Mouse (Mus musculus): Measurements from ENCODE around the gene Osgep. TPM values are rescaled to one million over a fixed set of nuclear protein-coding genes. Genes with fewer than 3 reads are reported as not detected.
"Not testable (repeated sequence)": the region's sequence is repeated elsewhere in the genome, so short reads cannot be mapped to it uniquely, and the experiment has no call there.

Gene Osgep
- total RNA-seq, 1 experiment, result 19.1 TPM

GRCm38 (mm10) chr14:50908126-50908525 lies 16.6 kb downstream of the Osgep start:
- in situ Hi-C loops (cut with MboI; ENCODE audit: low sequenced_read_pairs in 2 of 2, unreplicated experiment in 2 of 2), result no loop called here
- no peak overlapping the region for H3K27ac ChIP-seq (ENCODE audit: insufficient read depth, low read depth, low read length, poor library complexity, severe bottlenecking)
- TF ChIP-seq ZC3H11A (IDR thresholded peaks at IDR 0.05; ENCODE audit: borderline replicate concordance, low read depth, low read length), result no peak
- no peak for TF ChIP-seq CHD2 (IDR thresholded peaks at IDR 0.05; ENCODE audit: low read depth, low read length)
- H3K4me3 ChIP-seq (ENCODE audit: insufficient read depth in 1 of 2, low read depth in 1 of 2, low read length in 2 of 2, poor library complexity in 1 of 2, severe bottlenecking in 1 of 2), result no peak overlapping the region
- DNase-seq (ENCODE audit: low read depth, low spot score), result no peak
- H3K36me3 ChIP-seq (ENCODE audit: control insufficient read depth, insufficient read depth, low read length, poor library complexity, severe bottlenecking), result no peaks in the 10 kb centered on the region; the same call in 1 of the 2 replicates
- no peak overlapping the region for H3K9ac ChIP-seq (ENCODE audit: insufficient read depth, low read depth, low read length, poor library complexity, severe bottlenecking)
- peaks cover 2 to 5% of the 10 kb centered on the region in 2 experiments; a peak in 2 of 4 replicates for H3K4me1 ChIP-seq (ENCODE audit: control insufficient read depth in 2 of 2, insufficient read depth in 2 of 2, low read length in 2 of 2, poor library complexity in 1 of 2)
- H3K9me3 ChIP-seq (ENCODE audit: control insufficient read depth, insufficient read depth, low read depth, low read length), result no peaks in the 10 kb centered on the region

DNA sequence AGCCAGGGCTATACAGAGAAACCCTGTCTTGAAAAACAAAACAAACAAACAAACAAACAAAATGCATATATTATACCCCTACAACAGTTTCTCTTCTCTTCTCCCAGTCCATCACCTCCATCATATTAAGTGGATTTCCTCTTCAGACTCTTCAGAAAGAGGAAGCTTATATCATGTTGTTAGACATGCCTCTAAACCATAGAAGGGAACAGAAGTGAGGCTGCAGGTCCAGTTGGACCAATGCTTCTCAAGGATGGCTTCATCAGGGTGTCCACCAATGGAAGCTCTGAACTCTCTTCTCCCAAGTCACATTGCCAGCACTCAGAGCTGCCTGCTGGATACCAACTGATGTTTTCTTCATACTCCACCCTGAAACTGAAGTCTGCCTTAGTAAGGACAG lies 19.4 kb downstream of the Osgep start:
- in situ Hi-C loops (cut with MboI; ENCODE audit: low sequenced_read_pairs in 2 of 2, unreplicated experiment in 2 of 2); H3K4me3 ChIP-seq (ENCODE audit: insufficient read depth in 1 of 2, low read depth in 1 of 2, low read length in 2 of 2, poor library complexity in 1 of 2, severe bottlenecking in 1 of 2): not testable (repeated sequence)

DNA sequence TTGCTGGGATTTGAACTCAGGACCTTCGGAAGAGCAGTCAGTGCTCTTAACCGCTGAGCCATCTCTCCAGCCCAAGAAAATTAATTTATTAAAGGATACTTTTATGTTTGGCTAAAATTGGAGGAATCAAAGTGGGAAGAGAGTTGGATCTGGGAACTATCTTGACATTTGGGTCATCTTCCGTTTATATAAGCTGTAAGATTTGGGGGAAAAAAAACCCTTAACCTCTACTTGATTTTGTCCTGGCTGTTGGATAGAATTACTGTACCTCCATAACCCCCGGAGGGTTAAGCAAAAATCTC lies 19.9 kb downstream of the Osgep start:
- no peak overlapping the region for H3K4me3 ChIP-seq (ENCODE audit: insufficient read depth in 1 of 2, low read depth in 1 of 2, low read length in 2 of 2, poor library complexity in 1 of 2, severe bottlenecking in 1 of 2)
- H3K9me3 ChIP-seq (ENCODE audit: control insufficient read depth, insufficient read depth, low read depth, low read length), result no peaks in the 10 kb centered on the region
- in situ Hi-C loops (cut with MboI; ENCODE audit: low sequenced_read_pairs in 2 of 2, unreplicated experiment in 2 of 2), result no loop called here
- H3K27ac ChIP-seq (ENCODE audit: insufficient read depth, low read depth, low read length, poor library complexity, severe bottlenecking), result no peak overlapping the region
- no peak for DNase-seq (ENCODE audit: low read depth, low spot score)
- no peaks in the 10 kb centered on the region; the same call in 1 of the 2 replicates for H3K36me3 ChIP-seq (ENCODE audit: control insufficient read depth, insufficient read depth, low read length, poor library complexity, severe bottlenecking)
- TF ChIP-seq ZNF384 (IDR thresholded peaks at IDR 0.05; ENCODE audit: low read depth, low read length), result no peak
- TF ChIP-seq HCFC1 (IDR thresholded peaks at IDR 0.05; ENCODE audit: borderline replicate concordance, insufficient read depth, low read length), result no peak
- no peak for TF ChIP-seq CHD2 (IDR thresholded peaks at IDR 0.05; ENCODE audit: low read depth, low read length)
- no peak for TF ChIP-seq MAFK (IDR thresholded peaks at IDR 0.05; ENCODE audit: insufficient read depth, low read depth, low read length)
- TF ChIP-seq ZC3H11A (IDR thresholded peaks at IDR 0.05; ENCODE audit: borderline replicate concordance, low read depth, low read length), result no peak
- H3K9ac ChIP-seq (ENCODE audit: insufficient read depth, low read depth, low read length, poor library complexity, severe bottlenecking), result no peak overlapping the region
- H3K4me1 ChIP-seq (ENCODE audit: control insufficient read depth in 2 of 2, insufficient read depth in 2 of 2, low read length in 2 of 2, poor library complexity in 1 of 2), result no peaks in the 10 kb centered on the region

More for the DNA sequence above, 19.4 kb downstream of the Osgep start:
- H3K9me3 ChIP-seq (ENCODE audit: control insufficient read depth, insufficient read depth, low read depth, low read length); H3K27ac ChIP-seq (ENCODE audit: insufficient read depth, low read depth, low read length, poor library complexity, severe bottlenecking); H3K36me3 ChIP-seq (ENCODE audit: control insufficient read depth, insufficient read depth, low read length, poor library complexity, severe bottlenecking); H3K9ac ChIP-seq (ENCODE audit: insufficient read depth, low read depth, low read length, poor library complexity, severe bottlenecking); H3K4me1 ChIP-seq (ENCODE audit: control insufficient read depth in 2 of 2, insufficient read depth in 2 of 2, low read length in 2 of 2, poor library complexity in 1 of 2); DNase-seq (ENCODE audit: low read depth, low spot score): not testable (repeated sequence)

- TF ChIP-seq MAFK (IDR thresholded peaks at IDR 0.05; ENCODE audit: insufficient read depth, low read depth, low read length) (no peak), HCFC1 (IDR thresholded peaks at IDR 0.05; ENCODE audit: borderline replicate concordance, insufficient read depth, low read length) (no peak), CHD2 (IDR thresholded peaks at IDR 0.05; ENCODE audit: low read depth, low read length) (no peak), ZNF384 (IDR thresholded peaks at IDR 0.05; ENCODE audit: low read depth, low read length) (no peak), ZC3H11A (IDR thresholded peaks at IDR 0.05; ENCODE audit: borderline replicate concordance, low read depth, low read length) (no peak)
- H3K9me3 ChIP-seq (ENCODE audit: control insufficient read depth, insufficient read depth, low read depth, low read length), result no peaks in the 10 kb centered on the region
- no peaks in the 10 kb centered on the region for H3K4me1 ChIP-seq (ENCODE audit: control insufficient read depth in 2 of 2, insufficient read depth in 2 of 2, low read length in 2 of 2, poor library complexity in 1 of 2)
- H3K4me3 ChIP-seq (ENCODE audit: insufficient read depth in 1 of 2, low read depth in 1 of 2, low read length in 2 of 2, poor library complexity in 1 of 2, severe bottlenecking in 1 of 2), result peak overlapping the region; percentile 50 to 65
- no peak overlapping the region for H3K27ac ChIP-seq (ENCODE audit: insufficient read depth, low read depth, low read length, poor library complexity, severe bottlenecking)
- H3K36me3 ChIP-seq (ENCODE audit: control insufficient read depth, insufficient read depth, low read length, poor library complexity, severe bottlenecking), result no peaks in the 10 kb centered on the region; the same call in 1 of the 2 replicates
- DNase-seq (ENCODE audit: low read depth, low spot score), result no peak
- H3K9ac ChIP-seq (ENCODE audit: insufficient read depth, low read depth, low read length, poor library complexity, severe bottlenecking), result peak overlapping the region; percentile 60
- in situ Hi-C loops (cut with MboI; ENCODE audit: low sequenced_read_pairs in 2 of 2, unreplicated experiment in 2 of 2), result no loop called here
Observed at GRCm38 (mm10) chr14:50903973-50904827, 20.5 kb downstream of the Osgep start.

GRCm38 (mm10) chr14:50897992-50898391 lies 26.7 kb downstream of the Osgep start:
- H3K9me3 ChIP-seq (ENCODE audit: control insufficient read depth, insufficient read depth, low read depth, low read length); H3K36me3 ChIP-seq (ENCODE audit: control insufficient read depth, insufficient read depth, low read length, poor library complexity, severe bottlenecking); DNase-seq (ENCODE audit: low read depth, low spot score); H3K27ac ChIP-seq (ENCODE audit: insufficient read depth, low read depth, low read length, poor library complexity, severe bottlenecking); H3K4me3 ChIP-seq (ENCODE audit: insufficient read depth in 1 of 2, low read depth in 1 of 2, low read length in 2 of 2, poor library complexity in 1 of 2, severe bottlenecking in 1 of 2); H3K4me1 ChIP-seq (ENCODE audit: control insufficient read depth in 2 of 2, insufficient read depth in 2 of 2, low read length in 2 of 2, poor library complexity in 1 of 2); in situ Hi-C loops (cut with MboI; ENCODE audit: low sequenced_read_pairs in 2 of 2, unreplicated experiment in 2 of 2); H3K9ac ChIP-seq (ENCODE audit: insufficient read depth, low read depth, low read length, poor library complexity, severe bottlenecking): not testable (repeated sequence)

Data from ES-E14 (cell line).